Mouse (Mus musculus) thymus, postnatal 14 days (tissue): ENCODE results near the gene Klhdc3.

Source experiments
- DNase-seq: peaks from one replicate; pipeline ENCODE4 v3.0.0; 2021

Klhdc3 gene

GRCm38 (mm10) chr17:46701489-46701888 lies 20.8 kb upstream of the Klhdc3 start:
- no peak for DNase-seq

- DNase-seq, result no peak
These were observed 19.2 kb upstream of the Klhdc3 start for GRCm38 (mm10) chr17:46699912-46700311.

GRCm38 (mm10) chr17:46699245-46699644 lies 18.5 kb upstream of the Klhdc3 start:
- DNase-seq, result no peak

GRCm38 (mm10) chr17:46698515-46698914 lies 17.8 kb upstream of the Klhdc3 start:
- no peak for DNase-seq

GRCm38 (mm10) chr17:46694517-46695063 lies 13.9 kb upstream of the Klhdc3 start:
- no peak for DNase-seq

- no peak for DNase-seq
These were observed 10.7 kb upstream of the Klhdc3 start for GRCm38 (mm10) chr17:46691390-46691789.

GRCm38 (mm10) chr17:46690665-46691064 lies 10.0 kb upstream of the Klhdc3 start:
- no peak for DNase-seq

- DNase-seq, result no peak
These were observed 5.2 kb upstream of the Klhdc3 start for GRCm38 (mm10) chr17:46685913-46686312.

GRCm38 (mm10) chr17:46682654-46683389 lies 2.1 kb upstream of the Klhdc3 start:
- peak; percentile 25 for DNase-seq

GRCm38 (mm10) chr17:46681466-46682118 lies 878 bp upstream of the Klhdc3 start:
- DNase-seq, result no peak

- DNase-seq, result peak; percentile 60
These were observed 613 bp downstream of the Klhdc3 start for GRCm38 (mm10) chr17:46679843-46680759.

- DNase-seq, result no peak
These were observed 1.8 kb downstream of the Klhdc3 start for GRCm38 (mm10) chr17:46678911-46679310.

GRCm38 (mm10) chr17:46678416-46678815 lies 2.3 kb downstream of the Klhdc3 start, which contains the start of gene Mea1:
Gene Mea1, plus strand, starts transcription at chr17:46678793.
- DNase-seq, result no peak

- DNase-seq, result no peak
These were observed 6.0 kb downstream of the Klhdc3 start for GRCm38 (mm10) chr17:46674530-46675283.

GRCm38 (mm10) chr17:46673850-46674529 lies 6.7 kb downstream of the Klhdc3 start, which contains the start of gene Rrp36:
Gene Rrp36, minus strand, starts transcription at chr17:46674352.
- DNase-seq, result peak; percentile 89

- DNase-seq, result no peak
These were observed 10.8 kb downstream of the Klhdc3 start for GRCm38 (mm10) chr17:46669911-46670310.

GRCm38 (mm10) chr17:46667712-46668111 lies 13.0 kb downstream of the Klhdc3 start:
- DNase-seq, result no peak

GRCm38 (mm10) chr17:46662730-46663129 lies 18.0 kb downstream of the Klhdc3 start:
- no peak for DNase-seq

GRCm38 (mm10) chr17:46661981-46662380 lies 18.7 kb downstream of the Klhdc3 start:
- no peak for DNase-seq

- no peak for DNase-seq
These were observed 19.4 kb downstream of the Klhdc3 start for GRCm38 (mm10) chr17:46661351-46661750.

GRCm38 (mm10) chr17:46656054-46656453 lies 24.7 kb downstream of the Klhdc3 start:
- DNase-seq, result no peak
